Mouse (Mus musculus) heart, embryonic 10.5 days (tissue): Measurements from ENCODE around the gene D5Ertd579e. TPM values are rescaled to one million over a fixed set of nuclear protein-coding genes. Genes with fewer than 3 reads are reported as not detected.
A peak's percentile ranks its signal among the peaks of the same experiment; 100 is the strongest.
"Not testable (repeated sequence)": the region's sequence is repeated elsewhere in the genome, so short reads cannot be mapped to it uniquely, and the experiment has no call there.

ENCODE experiments used
- DNase-seq: peaks from one replicate; pipeline ENCODE4 v3.0.0-alpha.2; 2017; ENCODE audit warnings: low spot score
- H3K27ac ChIP-seq: fragments of 300-500 bp; sonication (generic); 2 replicates; pipeline ENCODE4 v1.5.1; 2016; ENCODE audit warnings: mild to moderate bottlenecking
- H3K27me3 ChIP-seq: fragments of 300-500 bp; sonication (generic); 2 replicates; pipeline ENCODE4 v1.6.1; 2016; ENCODE audit warnings: mild to moderate bottlenecking; ENCODE audit not compliant: poor library complexity, insufficient read depth, severe bottlenecking
- H3K36me3 ChIP-seq: fragments of 300-500 bp; sonication (generic); 2 replicates; pipeline ENCODE4 v1.6.1; 2016; ENCODE audit warnings: mild to moderate bottlenecking, moderate library complexity
- H3K4me1 ChIP-seq: fragments of 300-500 bp; sonication (generic); 2 replicates; pipeline ENCODE4 v1.6.1; 2016; ENCODE audit warnings: mild to moderate bottlenecking
- H3K4me3 ChIP-seq: fragments of 300-500 bp; sonication (generic); 2 replicates; pipeline ENCODE4 v1.5.1; 2016; ENCODE audit warnings: mild to moderate bottlenecking, moderate library complexity
- H3K9me3 ChIP-seq: fragments of 300-500 bp; sonication (generic); 2 replicates; pipeline ENCODE4 v1.6.1; 2016; ENCODE audit warnings: mild to moderate bottlenecking, moderate library complexity
- WGBS: fragments of 180-500 bp; shearing (Covaris S2); methylation state at CpG from one replicate; pipeline ENCODE4 v1.1.7; 2016; 5-methylcytosine and 5-hydroxymethylcytosine counted together
- polyA plus RNA-seq: library from polyadenylated mRNA; unstranded; fragments of >200 nt; fragmentation: Nextera tagmentation; extraction: Ambion mirVana; gene quantifications from 2 replicates; pipeline ENCODE4 v1.2.1, GENCODE M21; 2016

D5Ertd579e gene
- polyA plus RNA-seq, 1 experiment from 2014 or later = 25.5 TPM

DNA sequence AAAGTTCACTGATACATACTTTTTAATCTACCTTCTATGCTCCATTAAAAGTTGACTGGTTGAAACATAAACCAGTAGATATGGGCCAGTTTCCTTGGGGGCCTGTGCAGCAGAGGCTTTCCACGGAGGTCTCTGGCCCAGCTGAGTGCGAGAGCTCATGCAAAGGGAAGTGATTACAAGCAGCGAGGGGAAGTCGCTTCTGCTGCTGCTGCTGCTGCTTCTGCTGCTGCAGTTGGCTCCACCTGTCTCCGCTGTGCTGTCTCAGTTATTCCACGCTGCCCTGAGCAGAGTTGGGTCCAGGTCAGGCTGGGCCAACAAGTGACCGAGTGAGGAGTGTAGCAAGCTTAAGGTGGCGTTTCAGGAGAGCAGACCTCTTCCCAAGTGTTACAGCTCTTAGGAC, 27.3 kb downstream of the D5Ertd579e start:
- 84% methylated on average over 8 of the region's 8 CpGs for WGBS
- no peak overlapping the region for H3K4me3 ChIP-seq
- H3K9me3 ChIP-seq = no peaks in the 10 kb centered on the region
- H3K4me1 ChIP-seq = peaks cover 3% of the 10 kb centered on the region; the same call in 1 of the 2 replicates
- peaks cover 47% of the 10 kb centered on the region for H3K36me3 ChIP-seq
- DNase-seq = no peak
- H3K27ac ChIP-seq = no peak overlapping the region
- no peaks in the 10 kb centered on the region for H3K27me3 ChIP-seq

DNA sequence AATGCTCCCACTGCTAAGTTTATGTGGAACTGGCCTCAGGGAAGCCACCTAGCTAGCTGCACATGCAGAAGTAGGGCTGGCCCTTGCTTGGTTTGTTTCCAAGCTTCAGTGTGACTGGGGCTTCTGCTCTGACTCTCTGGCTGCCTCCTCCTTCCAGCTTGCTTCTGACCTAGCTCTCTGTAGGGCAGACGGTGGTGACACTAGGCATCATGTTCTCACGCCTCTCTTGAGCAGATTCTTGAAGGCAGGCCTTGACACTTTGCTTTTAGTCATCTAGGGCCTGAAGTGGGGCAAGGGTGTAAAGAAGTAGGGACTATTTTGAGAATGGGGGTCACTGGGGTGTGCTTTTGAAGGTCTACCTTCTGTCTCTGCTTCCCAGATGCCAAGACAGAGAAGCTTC, 27.8 kb downstream of the D5Ertd579e start:
- not testable (repeated sequence) for H3K4me3 ChIP-seq, DNase-seq, H3K27me3 ChIP-seq, H3K4me1 ChIP-seq, H3K27ac ChIP-seq, H3K9me3 ChIP-seq
- peaks cover 47% of the 10 kb centered on the region for H3K36me3 ChIP-seq
- WGBS = 60% methylated on average over 2 of the region's 2 CpGs

DNA sequence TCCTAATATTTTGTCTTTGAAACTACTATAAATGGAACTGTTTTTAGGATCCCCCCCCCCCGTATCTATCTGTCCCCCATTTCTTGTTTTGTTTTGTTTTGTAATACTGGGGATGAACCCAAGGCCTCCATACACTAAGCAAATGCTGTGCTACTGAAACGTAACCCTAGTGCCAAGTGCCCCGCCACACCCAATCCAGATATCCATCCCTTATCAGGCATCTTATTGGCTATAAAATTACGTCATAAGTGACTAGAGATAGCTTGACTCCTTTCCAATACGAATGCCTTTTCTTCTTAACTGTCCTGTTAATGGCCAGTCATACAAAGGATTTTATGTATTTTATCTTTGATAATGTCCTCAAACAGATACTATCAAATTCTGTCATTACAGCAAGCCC, 28.7 kb downstream of the D5Ertd579e start:
- no peaks in the 10 kb centered on the region for H3K9me3 ChIP-seq
- H3K36me3 ChIP-seq = peaks cover 43% of the 10 kb centered on the region
- WGBS = 93% methylated on average over 5 of the region's 5 CpGs
- no peak overlapping the region for H3K4me3 ChIP-seq
- peaks cover 12% of the 10 kb centered on the region; the same call in 1 of the 2 replicates for H3K4me1 ChIP-seq
- H3K27me3 ChIP-seq = no peaks in the 10 kb centered on the region
- H3K27ac ChIP-seq = no peak overlapping the region
- DNase-seq = no peak

DNA sequence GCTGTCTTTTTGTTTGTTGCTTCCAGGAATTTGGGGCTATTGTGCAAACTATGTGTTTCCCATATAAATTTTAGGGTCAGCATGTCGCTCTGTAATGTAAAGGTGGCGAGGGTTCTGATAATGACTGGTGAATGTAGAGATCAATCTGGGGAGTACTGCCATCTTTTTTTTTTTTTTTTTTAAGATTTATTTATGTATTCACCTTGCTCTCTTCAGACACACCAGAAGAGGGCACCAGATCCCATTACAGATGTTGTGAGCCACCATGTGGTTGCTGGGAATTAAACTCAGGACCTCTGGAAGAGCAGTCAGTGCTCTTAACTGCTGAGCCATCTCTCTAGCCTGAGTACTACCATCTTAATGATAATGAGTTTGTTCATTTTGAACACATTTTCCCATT, 29.1 kb downstream of the D5Ertd579e start:
- DNase-seq, H3K4me3 ChIP-seq, H3K27ac ChIP-seq, H3K27me3 ChIP-seq, H3K9me3 ChIP-seq: not testable (repeated sequence)
- H3K4me1 ChIP-seq = peaks cover 12% of the 10 kb centered on the region; the same call in 1 of the 2 replicates
- peaks cover 40% of the 10 kb centered on the region for H3K36me3 ChIP-seq
- WGBS = 93% methylated on average over 2 of the region's 2 CpGs

DNA sequence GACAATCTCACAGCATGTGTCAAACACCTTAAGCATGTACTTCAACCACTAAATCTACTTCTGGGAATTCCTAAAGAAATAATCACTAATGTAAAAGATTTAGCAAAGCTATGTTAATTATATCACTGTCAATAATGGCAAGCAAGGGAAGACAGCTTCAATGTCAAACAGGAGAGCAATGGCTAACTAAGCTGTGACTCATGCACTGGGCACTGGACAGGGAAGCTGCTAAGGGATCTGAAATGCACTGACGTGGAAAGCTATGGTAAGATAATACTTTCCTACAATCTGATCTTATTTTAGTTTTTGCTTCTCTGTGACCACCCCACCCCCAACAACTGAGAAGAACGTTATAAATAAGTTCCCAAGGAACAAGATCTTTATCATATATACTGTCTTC, 32.5 kb downstream of the D5Ertd579e start:
- Histone ChIP-seq H3K9me3 (no peaks in the 10 kb centered on the region), H3K27me3 (no peaks in the 10 kb centered on the region), H3K4me3 (no peak overlapping the region), H3K27ac (no peak overlapping the region), H3K36me3 (peaks cover 18% of the 10 kb centered on the region), H3K4me1 (peaks cover 12% of the 10 kb centered on the region; the same call in 1 of the 2 replicates)
- WGBS = 69% methylated on average over 2 of the region's 2 CpGs
- no peak for DNase-seq

DNA sequence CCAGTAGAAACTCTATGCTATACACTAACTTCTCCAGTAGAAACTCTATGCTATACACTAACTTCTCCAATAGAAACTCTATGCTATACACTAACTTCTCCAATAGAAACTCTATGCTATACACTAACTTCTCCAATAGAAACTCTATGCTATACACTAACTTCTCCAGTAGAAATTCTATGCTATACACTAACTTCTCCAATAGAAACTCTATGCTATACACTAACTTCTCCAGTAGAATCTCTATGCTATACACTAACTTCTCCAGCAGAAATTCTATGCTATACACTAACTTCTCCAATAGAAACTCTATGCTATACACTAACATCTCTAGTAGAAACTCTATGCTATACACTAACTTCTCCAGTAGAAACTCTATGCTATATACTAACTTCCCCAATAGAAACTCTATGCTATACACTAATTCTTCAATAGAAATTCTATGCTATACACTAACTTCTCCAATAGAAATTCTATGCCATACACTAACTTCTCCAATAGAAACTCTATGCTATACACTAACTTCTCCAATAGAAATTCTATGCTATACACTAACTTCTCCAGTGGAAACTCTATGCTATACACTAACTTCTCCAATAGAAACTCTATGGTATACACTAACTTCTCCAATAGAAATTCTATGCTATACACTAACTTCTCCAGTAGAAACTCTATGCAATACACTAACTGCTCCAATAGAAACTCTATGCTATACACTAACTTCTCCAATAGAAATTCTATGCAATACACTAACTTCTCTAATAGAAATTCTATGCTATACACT, 34.7 kb downstream of the D5Ertd579e start:
- H3K36me3 ChIP-seq = peaks cover 12% of the 10 kb centered on the region; the same call in 1 of the 2 replicates
- not testable (repeated sequence) for H3K9me3 ChIP-seq, H3K4me3 ChIP-seq, DNase-seq, H3K27ac ChIP-seq, H3K27me3 ChIP-seq
- H3K4me1 ChIP-seq = peaks cover 12% of the 10 kb centered on the region; the same call in 1 of the 2 replicates

DNA sequence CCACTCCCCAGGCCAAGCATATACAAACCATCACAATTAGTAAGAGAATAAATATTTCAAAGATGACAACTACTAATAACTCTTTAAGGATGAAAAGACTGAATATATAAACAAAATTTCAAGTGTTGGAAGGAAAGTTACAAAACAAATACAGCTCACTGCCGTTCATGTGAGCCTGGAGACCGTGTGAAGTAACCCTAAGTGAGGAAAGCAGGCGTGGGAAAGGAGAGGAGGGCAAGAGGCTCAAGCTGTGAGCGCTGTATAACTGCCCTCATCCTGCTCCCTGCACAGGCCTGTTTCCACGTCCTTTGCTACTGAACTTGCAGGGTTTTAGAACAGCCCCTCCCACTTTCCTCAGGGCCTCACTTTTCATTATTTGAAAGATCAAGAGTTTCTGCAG, 70.2 kb downstream of the D5Ertd579e start:
- no peak overlapping the region for H3K4me3 ChIP-seq
- H3K36me3 ChIP-seq = peaks cover 27% of the 10 kb centered on the region
- H3K27me3 ChIP-seq = no peaks in the 10 kb centered on the region
- H3K4me1 ChIP-seq = peaks cover 18% of the 10 kb centered on the region
- 80% methylated on average over 5 of the region's 5 CpGs for whole genome bisulfite sequencing
- H3K27ac ChIP-seq = no peak overlapping the region
- DNase-seq = no peak
- H3K9me3 ChIP-seq = no peaks in the 10 kb centered on the region

DNA sequence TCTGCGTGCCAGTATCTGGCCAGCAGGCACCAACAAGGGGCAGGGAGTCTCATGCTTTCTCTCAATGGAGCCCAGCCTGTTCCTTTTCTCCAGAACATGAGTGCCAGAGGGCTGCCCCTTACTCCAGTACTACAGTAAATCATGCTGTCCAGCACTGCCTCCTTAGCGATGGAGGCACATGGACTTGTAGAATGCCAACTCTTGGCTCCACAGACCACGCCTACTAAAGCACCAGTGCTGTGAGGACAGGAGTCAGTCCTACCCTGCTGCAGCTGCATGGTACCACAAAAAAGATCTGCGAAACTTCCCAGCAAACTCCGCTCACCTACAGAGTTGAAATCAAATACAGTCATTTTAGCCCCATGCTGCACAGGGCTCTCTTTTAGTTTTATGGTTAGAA, 72.2 kb downstream of the D5Ertd579e start:
- no peak overlapping the region for H3K27ac ChIP-seq
- WGBS = 90% methylated on average over 5 of the region's 5 CpGs
- peaks cover 25% of the 10 kb centered on the region for H3K36me3 ChIP-seq
- no peaks in the 10 kb centered on the region for H3K27me3 ChIP-seq
- no peak overlapping the region for H3K4me3 ChIP-seq
- H3K9me3 ChIP-seq = no peaks in the 10 kb centered on the region
- H3K4me1 ChIP-seq = peaks cover 31% of the 10 kb centered on the region
- DNase-seq = no peak

DNA sequence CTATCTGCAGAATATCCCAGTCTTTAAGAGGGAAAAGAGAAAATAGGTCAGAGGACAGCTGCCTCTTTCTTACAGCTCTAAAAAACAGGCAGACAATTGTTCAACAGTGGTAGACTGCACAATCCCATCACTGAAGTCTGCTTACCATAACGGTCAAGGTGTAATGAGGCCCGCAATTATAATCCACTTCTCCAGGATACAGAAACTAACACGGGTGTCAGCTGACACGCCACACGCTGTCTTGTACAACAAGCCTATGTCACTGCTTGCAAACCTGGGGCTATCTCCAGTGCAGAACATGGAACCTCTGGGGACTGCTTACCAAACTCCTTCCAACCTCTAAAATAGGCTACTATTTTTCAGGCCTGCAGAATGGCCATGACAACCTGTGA, 74.8 kb downstream of the D5Ertd579e start:
- Histone ChIP-seq H3K4me3 (peak overlapping the region; percentile 27; the same call in 1 of the 2 replicates), H3K9me3 (no peaks in the 10 kb centered on the region), H3K27ac (peak overlapping the region; percentile 82; the same call in 1 of the 2 replicates), H3K4me1 (peaks cover 31% of the 10 kb centered on the region), H3K36me3 (peaks cover 39% of the 10 kb centered on the region), H3K27me3 (no peaks in the 10 kb centered on the region)
- no peak for DNase-seq
- 66% methylated on average over 5 of the region's 5 CpGs for WGBS

DNA sequence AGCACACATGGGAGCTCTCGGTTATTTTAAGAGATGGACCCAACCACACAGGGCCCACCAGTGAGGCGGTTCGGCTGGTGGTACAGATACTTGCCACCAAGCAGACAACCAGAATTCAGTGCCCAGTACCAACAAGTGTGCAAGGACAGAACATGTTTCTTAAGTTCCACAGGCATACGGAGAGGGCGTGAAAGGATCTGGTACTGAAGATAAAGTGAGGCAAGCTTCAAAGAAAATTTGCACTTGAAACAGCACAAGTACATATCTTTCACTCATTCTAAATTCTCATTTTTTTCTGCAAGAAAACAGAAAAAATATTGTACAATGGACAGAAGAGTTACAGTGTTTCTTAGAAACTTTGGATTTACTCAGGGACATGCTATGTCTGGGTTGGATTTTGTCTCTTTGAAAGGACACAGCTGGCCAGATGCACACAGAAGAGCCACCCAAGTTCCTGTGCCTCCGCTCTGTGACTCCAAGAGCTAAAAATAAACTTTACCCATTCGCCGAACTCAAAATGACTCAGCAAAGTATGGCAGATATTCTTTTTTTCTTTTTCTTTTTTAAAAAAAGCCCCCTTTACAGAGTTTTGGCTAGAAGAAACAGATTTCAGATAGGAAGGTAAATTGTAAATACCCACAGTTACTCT, 75.3 kb downstream of the D5Ertd579e start:
- H3K27me3 ChIP-seq = no peaks in the 10 kb centered on the region
- no peaks in the 10 kb centered on the region for H3K9me3 ChIP-seq
- peaks cover 44% of the 10 kb centered on the region for H3K36me3 ChIP-seq
- H3K27ac ChIP-seq = peak overlapping the region; percentile 82
- peaks cover 31% of the 10 kb centered on the region for H3K4me1 ChIP-seq
- WGBS = 49% methylated on average over 8 of the region's 8 CpGs
- DNase-seq = no peak
- peak overlapping the region; percentile 27; the same call in 1 of the 2 replicates for H3K4me3 ChIP-seq

DNA sequence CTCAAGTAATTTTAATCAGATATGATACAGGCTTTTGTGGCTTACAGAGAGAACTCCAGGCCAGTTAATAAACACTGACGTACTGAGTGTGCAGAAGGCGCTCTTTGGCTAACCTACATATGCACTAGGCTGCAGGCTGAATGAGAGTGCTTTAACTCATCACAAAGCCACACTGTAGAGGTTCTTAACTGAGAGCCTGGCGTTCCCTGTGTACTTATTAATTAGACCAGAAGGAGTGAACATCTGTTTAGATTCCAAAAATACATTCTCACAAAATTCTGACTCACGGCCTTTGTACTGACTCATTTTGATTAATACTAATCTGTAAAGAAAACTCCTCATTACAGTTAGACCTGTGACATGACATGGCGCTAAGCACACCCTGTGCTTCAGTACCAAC, 76.9 kb downstream of the D5Ertd579e start:
- H3K4me3 ChIP-seq = no peak overlapping the region
- H3K9me3 ChIP-seq = no peaks in the 10 kb centered on the region
- no peaks in the 10 kb centered on the region for H3K27me3 ChIP-seq
- DNase-seq = no peak
- 91% methylated on average over 5 of the region's 5 CpGs for WGBS
- peaks cover 31% of the 10 kb centered on the region for H3K4me1 ChIP-seq
- H3K36me3 ChIP-seq = peaks cover 56% of the 10 kb centered on the region
- peak overlapping the region; percentile 82 for H3K27ac ChIP-seq

DNA sequence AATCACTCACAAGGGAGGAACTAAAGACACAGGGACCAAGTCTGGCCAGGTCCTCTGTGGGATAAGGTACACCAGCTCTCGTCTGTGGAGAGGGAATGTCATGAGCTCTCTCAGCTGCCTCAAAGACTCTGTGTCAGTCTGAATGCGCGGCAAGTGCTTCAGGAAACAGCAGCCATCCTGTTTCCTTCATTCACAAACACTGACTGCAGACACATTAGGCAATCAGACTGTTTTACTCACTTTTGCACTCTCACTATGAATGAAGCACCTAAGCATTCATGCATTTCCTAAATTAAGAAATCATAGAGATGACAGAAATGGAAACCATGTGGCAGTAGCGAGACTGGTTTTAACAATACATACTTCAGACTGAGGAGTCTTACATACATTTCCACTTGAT, 77.5 kb downstream of the D5Ertd579e start:
- H3K27ac ChIP-seq = no peak overlapping the region
- WGBS = 60% methylated on average over 4 of the region's 4 CpGs
- H3K27me3 ChIP-seq = no peaks in the 10 kb centered on the region
- peaks cover 31% of the 10 kb centered on the region for H3K4me1 ChIP-seq
- no peak overlapping the region for H3K4me3 ChIP-seq
- no peaks in the 10 kb centered on the region for H3K9me3 ChIP-seq
- H3K36me3 ChIP-seq = peaks cover 61% of the 10 kb centered on the region
- no peak for DNase-seq

DNA sequence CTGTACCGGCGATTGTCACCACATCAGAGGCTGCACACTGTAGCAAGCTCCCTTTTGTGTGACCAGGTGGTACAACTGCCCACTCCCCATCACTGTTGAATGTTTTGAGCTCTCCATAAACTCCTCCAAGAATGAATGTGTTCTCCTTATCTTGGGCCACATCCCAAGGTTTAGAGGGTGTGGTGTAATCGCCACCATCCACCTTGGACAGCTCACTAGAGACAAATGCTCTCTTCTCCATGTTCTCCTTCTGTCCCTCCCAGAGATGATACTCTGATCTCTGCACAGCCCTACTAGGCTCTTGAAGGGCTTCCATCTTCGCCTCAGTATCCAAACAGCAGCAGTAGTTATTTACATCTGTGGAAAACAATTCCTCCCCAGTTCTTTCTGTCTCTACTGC, 81.7 kb downstream of the D5Ertd579e start:
- Histone ChIP-seq H3K9me3 (no peaks in the 10 kb centered on the region), H3K27me3 (no peaks in the 10 kb centered on the region), H3K36me3 (peaks cover 84% of the 10 kb centered on the region), H3K4me1 (peaks cover under 1% of the 10 kb centered on the region), H3K27ac (no peak overlapping the region), H3K4me3 (no peak overlapping the region)
- DNase-seq = no peak
- WGBS = 88% methylated on average over 4 of the region's 4 CpGs
